In the genomic region with DNA sequence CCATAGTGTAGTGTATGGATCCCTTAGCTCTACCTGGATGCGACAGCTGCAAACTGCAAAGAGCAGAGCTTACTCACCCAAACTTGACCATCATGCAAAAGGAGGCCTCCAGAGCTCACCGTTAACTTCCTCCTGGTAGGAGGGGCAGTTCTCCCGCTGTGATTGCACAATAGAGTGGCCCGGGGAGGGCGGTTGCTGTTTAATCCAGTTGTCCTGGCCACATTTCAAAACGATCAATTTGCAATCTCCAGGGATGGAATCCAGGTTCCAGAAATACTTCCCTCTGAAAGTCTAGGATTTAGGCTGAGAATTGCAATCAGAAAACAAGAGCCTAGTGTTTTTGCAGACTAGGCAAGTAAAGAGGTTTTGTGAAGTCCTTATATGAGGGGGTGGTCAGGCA, we compare ENCODE assay signal across 11 mouse cellular contexts. TPM values are rescaled to one million over a fixed set of nuclear protein-coding genes. Genes with fewer than 3 reads are reported as not detected.
DNase-seq lines count a peak whose midpoint lies in the region; ATAC-seq and TF ChIP-seq lines count a peak whose summit lies in the region.
"Had no signal": no experiment of that assay in that cellular context is flagged by ENCODE, and none has a peak within 500 bp of the region (broad histone marks: within the 10 kb centered on the region; RNA-seq: fewer than 3 reads in every experiment).

No protein-coding gene starts in this region.

- H3K9ac ChIP-seq in forebrain, embryonic 14.5 days (ENCODE audit: low read length), result no peak overlapping the region
- no peak overlapping the region for H3K9ac ChIP-seq in forebrain, embryonic 15.5 days (replicated peaks)
- no peak overlapping the region for H3K9ac ChIP-seq in midbrain, embryonic 11.5 days (ENCODE audit: low read length)
- H3K9ac ChIP-seq in midbrain, embryonic 16.5 days (ENCODE audit: low read depth, low read length), result no peak overlapping the region
- H3K9ac ChIP-seq: embryonic facial prominence, embryonic 13.5 days had no signal

- DNase-seq in forebrain, embryonic 14.5 days (ENCODE audit: low spot score), result no peak
- DNase-seq in midbrain, embryonic 11.5 days (ENCODE audit: low spot score, missing footprints), result peak; percentile 89
- DNase-seq in liver, result peak; percentile 41
- DNase-seq in cerebellum, adult 11 months, result no peak
- DNase-seq in natural killer cell, adult 2 months (ENCODE audit: low spot score in 2 of 2), result no peak
- DNase-seq: retina, postnatal 1 day had no signal

- H3K9me3 ChIP-seq in forebrain, embryonic 14.5 days (replicated peaks; ENCODE audit: control insufficient read depth, low read length), result no peaks in the 10 kb centered on the region
- H3K9me3 ChIP-seq in forebrain, embryonic 15.5 days, result no peaks in the 10 kb centered on the region
- H3K9me3 ChIP-seq in midbrain, embryonic 11.5 days (ENCODE audit: control insufficient read depth, low read length), result 0 out of 2 replicates have a peak, but pooled peaks cover 3% of the 10 kb centered on the region
- no peaks in the 10 kb centered on the region for H3K9me3 ChIP-seq in midbrain, embryonic 16.5 days (replicated peaks; ENCODE audit: control insufficient read depth, low read length, poor library complexity, severe bottlenecking)
- H3K9me3 ChIP-seq: embryonic facial prominence, embryonic 13.5 days had no signal

- no peak overlapping the region for H3ac ChIP-seq in myocyte (ENCODE audit: control insufficient read depth, insufficient read length)

- peaks cover 14% of the 10 kb centered on the region; the same call in 1 of the 2 replicates for H3K27me3 ChIP-seq in forebrain, embryonic 14.5 days (replicated peaks; ENCODE audit: control insufficient read depth, insufficient read depth, low read length)
- H3K27me3 ChIP-seq in forebrain, embryonic 15.5 days, result peaks cover 20% of the 10 kb centered on the region
- peaks cover 4% of the 10 kb centered on the region for H3K27me3 ChIP-seq in midbrain, embryonic 11.5 days (ENCODE audit: control insufficient read depth, insufficient read depth, low read length)
- peaks cover 11% of the 10 kb centered on the region for H3K27me3 ChIP-seq in midbrain, embryonic 16.5 days (ENCODE audit: control insufficient read depth, insufficient read depth, low read depth, low read length)
- H3K27me3 ChIP-seq in myocyte (ENCODE audit: control insufficient read depth, insufficient read depth, insufficient read length), result peaks cover 5% of the 10 kb centered on the region

- no peak overlapping the region for H3K4me2 ChIP-seq in forebrain, embryonic 14.5 days (ENCODE audit: low read length)
- no peak overlapping the region for H3K4me2 ChIP-seq in forebrain, embryonic 15.5 days (replicated peaks)
- no peak overlapping the region for H3K4me2 ChIP-seq in midbrain, embryonic 11.5 days
- H3K4me2 ChIP-seq in midbrain, embryonic 16.5 days (ENCODE audit: low read length), result no peak overlapping the region
- H3K4me2 ChIP-seq in myocyte (ENCODE audit: low read depth), result no peak overlapping the region

- 0 out of 2 replicates have a peak, but pooled peaks have one; percentile 15 for ATAC-seq in forebrain, embryonic 14.5 days
- ATAC-seq in forebrain, embryonic 15.5 days (replicated peaks), result no peak
- no peak; the same call in 1 of the 2 replicates for ATAC-seq in midbrain, embryonic 11.5 days (ENCODE audit: low FRiP score)
- ATAC-seq in midbrain, embryonic 16.5 days, result no peak

- no peaks in the 10 kb centered on the region for H3K36me3 ChIP-seq in forebrain, embryonic 14.5 days (ENCODE audit: control insufficient read depth, insufficient read depth, low read length)
- no peaks in the 10 kb centered on the region for H3K36me3 ChIP-seq in forebrain, embryonic 15.5 days
- H3K36me3 ChIP-seq in midbrain, embryonic 11.5 days (ENCODE audit: control insufficient read depth, insufficient read depth, low read length), result no peaks in the 10 kb centered on the region
- no peaks in the 10 kb centered on the region for H3K36me3 ChIP-seq in midbrain, embryonic 16.5 days (ENCODE audit: control insufficient read depth, insufficient read depth, low read length)
- no peaks in the 10 kb centered on the region for H3K36me3 ChIP-seq in myocyte (ENCODE audit: control insufficient read depth, insufficient read depth)
- H3K36me3 ChIP-seq: embryonic facial prominence, embryonic 13.5 days had no signal

- 5% methylated on average over 6 of the region's 6 CpGs for WGBS in forebrain, embryonic 14.5 days
- 10% methylated on average over 6 of the region's 6 CpGs for WGBS in forebrain, embryonic 15.5 days
- WGBS in midbrain, embryonic 11.5 days, result 3% methylated on average over 6 of the region's 6 CpGs
- 6% methylated on average over 6 of the region's 6 CpGs for WGBS in midbrain, embryonic 16.5 days

- no peak for TF ChIP-seq POLR2A in myocyte (IDR thresholded peaks at IDR 0.05; ENCODE audit: insufficient read length, low read depth)

- no peak overlapping the region for H3K27ac ChIP-seq in forebrain, embryonic 14.5 days (ENCODE audit: low read depth, low read length)
- no peak overlapping the region for H3K27ac ChIP-seq in forebrain, embryonic 15.5 days (replicated peaks)
- no peak overlapping the region for H3K27ac ChIP-seq in midbrain, embryonic 11.5 days (ENCODE audit: low read depth, low read length)
- no peak overlapping the region for H3K27ac ChIP-seq in midbrain, embryonic 16.5 days (ENCODE audit: low read length)

- H3K79me2 ChIP-seq in myocyte (ENCODE audit: control insufficient read depth, insufficient read depth), result no peaks in the 10 kb centered on the region

- peaks cover 7% of the 10 kb centered on the region for H3K4me1 ChIP-seq in forebrain, embryonic 14.5 days (ENCODE audit: control insufficient read depth, insufficient read depth, low read length)
- peaks cover 8% of the 10 kb centered on the region for H3K4me1 ChIP-seq in forebrain, embryonic 15.5 days
- H3K4me1 ChIP-seq in midbrain, embryonic 11.5 days (ENCODE audit: control insufficient read depth, insufficient read depth, low read length), result peaks cover 8% of the 10 kb centered on the region
- peaks cover 5% of the 10 kb centered on the region for H3K4me1 ChIP-seq in midbrain, embryonic 16.5 days (ENCODE audit: control insufficient read depth, insufficient read depth, low read length)

- H3K4me3 ChIP-seq in forebrain, embryonic 14.5 days (ENCODE audit: low read depth, low read length), result no peak overlapping the region
- H3K4me3 ChIP-seq in forebrain, embryonic 15.5 days, result no peak overlapping the region
- no peak overlapping the region for H3K4me3 ChIP-seq in midbrain, embryonic 11.5 days (ENCODE audit: low read depth, low read length)
- H3K4me3 ChIP-seq in midbrain, embryonic 16.5 days (ENCODE audit: low read depth, low read length), result no peak overlapping the region
- no peak overlapping the region for H3K4me3 ChIP-seq in myocyte

TF ChIP-seq in myocyte, 11 proteins besides CTCF, POLR2A, EP300 and RAD21:
- TF ChIP-seq MYOG (IDR thresholded peaks at IDR 0.05; ENCODE audit: control insufficient read depth in 1 of 3, insufficient read depth in 1 of 3, insufficient read length in 2 of 3, low read depth in 2 of 3) (no peak), CEBPB (IDR thresholded peaks at IDR 0.05; ENCODE audit: insufficient read depth, poor library complexity, severe bottlenecking) (peak; percentile 67; the same call in 1 of the 2 replicates), MYOD1 (IDR thresholded peaks at IDR 0.05; ENCODE audit: control insufficient read depth in 1 of 3, insufficient read length in 2 of 3, low read depth in 2 of 3) (no peak), SRF (IDR thresholded peaks at IDR 0.05; ENCODE audit: control insufficient read depth, insufficient read length, low read depth) (no peak), POLR2AphosphoS2 (IDR thresholded peaks at IDR 0.05; ENCODE audit: insufficient read length, low read depth) (no peak), E2F4 (IDR thresholded peaks at IDR 0.05; ENCODE audit: insufficient read depth) (no peak), USF1 (IDR thresholded peaks at IDR 0.05; ENCODE audit: low read depth) (no peak), TCF12 (IDR thresholded peaks at IDR 0.05; ENCODE audit: insufficient read depth, poor library complexity, severe bottlenecking) (no peak)
TF ChIP-seq in myocyte: peak in this region for 1.

RNA-seq across cellular contexts. Expression of gene Neurod1, which starts 26.9 kb away (rescaled TPM):
- polyA plus RNA-seq in forebrain, embryonic 14.5 days (2014; fragmentation: Nextera tagmentation; extraction: Ambion mirVana), result 44.4 and 60.1 TPM in 2 replicates
- 72.5 and 78.1 TPM in 2 replicates for polyA plus RNA-seq in forebrain, embryonic 15.5 days (2015; fragmentation: Nextera tagmentation; extraction: Ambion mirVana)
- polyA plus RNA-seq in midbrain, embryonic 11.5 days (2014; fragmentation: Nextera tagmentation; extraction: Ambion mirVana), result 43.4 TPM in 2 replicates
- 12.8 and 22.7 TPM in 2 replicates for polyA plus RNA-seq in midbrain, embryonic 16.5 days (2015; fragmentation: Nextera tagmentation; extraction: Ambion mirVana)
- not detected for polyA plus RNA-seq in myocyte (2012; fragmentation: generic; extraction: Trizol)
- polyA plus RNA-seq: gonadal fat pad, adult 2 months had no signal

RNA-seq across cellular contexts. Expression of gene Cerkl, which starts 26.9 kb away (rescaled TPM):
- 1.1 and 2.0 TPM in 2 replicates for polyA plus RNA-seq in forebrain, embryonic 14.5 days (2014; fragmentation: Nextera tagmentation; extraction: Ambion mirVana)
- polyA plus RNA-seq in forebrain, embryonic 15.5 days (2015; fragmentation: Nextera tagmentation; extraction: Ambion mirVana), result 1.4 and 1.7 TPM in 2 replicates
- 2.4 and 2.5 TPM in 2 replicates for polyA plus RNA-seq in midbrain, embryonic 11.5 days (2014; fragmentation: Nextera tagmentation; extraction: Ambion mirVana)
- 0.84 and 1.9 TPM in 2 replicates for polyA plus RNA-seq in midbrain, embryonic 16.5 days (2015; fragmentation: Nextera tagmentation; extraction: Ambion mirVana)
- not detected for polyA plus RNA-seq in myocyte (2012; fragmentation: generic; extraction: Trizol)

Comparison
In these comparisons a context has a peak if more than half of its experiments do, and no peak if none do; other contexts are left out.
1. DNase-seq: peak in midbrain, embryonic 11.5 days (single experiment) and liver (single experiment); none in forebrain, embryonic 14.5 days (single experiment), cerebellum, adult 11 months (single experiment) and natural killer cell, adult 2 months (0 of 2).
2. RNA of gene Neurod1, which starts 26.9 kb away (polyA plus RNA-seq): 72.5 to 78.1 TPM in forebrain, embryonic 15.5 days, 44.4 to 60.1 TPM in forebrain, embryonic 14.5 days, 43.4 TPM in midbrain, embryonic 11.5 days and 12.8 to 22.7 TPM in midbrain, embryonic 16.5 days; not detected in myocyte (single experiment); every median in the first group is over 10 times any median in the second.